In genomic region chr19:11407428-11407827, GRCm38 (mm10) we compare ENCODE assay signal across 17 mouse cellular contexts. TPM values are rescaled to one million over a fixed set of nuclear protein-coding genes. Genes with fewer than 3 reads are reported as not detected.
"Had no signal": no experiment of that assay in that cellular context is flagged by ENCODE, and none has a peak within 500 bp of the region (broad histone marks: within the 10 kb centered on the region; RNA-seq: fewer than 3 reads in every experiment).

No protein-coding gene starts in this region.

- DNase-seq: kidney, adult 2 months; kidney, postnatal 25 days; layer of hippocampus, postnatal 36 days; liver; liver, embryonic 13.5 days; liver, postnatal 0 days; lung, postnatal 14 days; right cerebral cortex, postnatal 4 days; thymus, postnatal 36 days had no signal

- H3K36me3 ChIP-seq: limb, embryonic 12.5 days; liver, embryonic 13.5 days; lung, embryonic 15.5 days; midbrain, embryonic 13.5 days; neural tube, embryonic 15.5 days; stomach, embryonic 15.5 days had no signal

- H3K9me3 ChIP-seq: limb, embryonic 12.5 days; liver, embryonic 13.5 days; lung, embryonic 15.5 days; midbrain, embryonic 13.5 days; neural tube, embryonic 15.5 days; stomach, embryonic 15.5 days had no signal

- H3K9ac ChIP-seq: limb, embryonic 12.5 days; liver, embryonic 13.5 days; liver, postnatal 0 days; lung, embryonic 15.5 days; midbrain, embryonic 13.5 days; neural tube, embryonic 15.5 days; stomach, embryonic 15.5 days had no signal

- H3K4me2 ChIP-seq: limb, embryonic 12.5 days; liver, embryonic 13.5 days; lung, embryonic 15.5 days; midbrain, embryonic 13.5 days; neural tube, embryonic 15.5 days; stomach, embryonic 15.5 days had no signal

- H3K4me1 ChIP-seq: limb, embryonic 12.5 days; liver, embryonic 13.5 days; lung, embryonic 15.5 days; midbrain, embryonic 13.5 days; neural tube, embryonic 15.5 days; stomach, embryonic 15.5 days had no signal

- H3K27me3 ChIP-seq: limb, embryonic 12.5 days; liver, embryonic 13.5 days; lung, embryonic 15.5 days; midbrain, embryonic 13.5 days; neural tube, embryonic 15.5 days; stomach, embryonic 15.5 days had no signal

- H3K27ac ChIP-seq: limb, embryonic 12.5 days; liver, embryonic 13.5 days; lung, embryonic 15.5 days; midbrain, embryonic 13.5 days; neural tube, embryonic 15.5 days; stomach, embryonic 15.5 days had no signal

- ATAC-seq: liver, postnatal 0 days; midbrain, embryonic 13.5 days had no signal

- H3K4me3 ChIP-seq: limb, embryonic 12.5 days; liver, embryonic 13.5 days; lung, embryonic 15.5 days; midbrain, embryonic 13.5 days; neural tube, embryonic 15.5 days; stomach, embryonic 15.5 days had no signal

RNA-seq across cellular contexts. Expression of gene Ms4a4c, which starts 2.9 kb away (rescaled TPM):
- polyA plus RNA-seq: limb, embryonic 12.5 days; midbrain, embryonic 13.5 days; midbrain, postnatal 0 days; testis, adult 2 months had no signal

RNA-seq across cellular contexts. Expression of gene Ms4a4b, which starts 35.9 kb away (rescaled TPM):
- polyA plus RNA-seq: limb, embryonic 12.5 days; midbrain, embryonic 13.5 days; midbrain, postnatal 0 days; neural tube, embryonic 11.5 days; neural tube, embryonic 15.5 days had no signal
